Mouse (Mus musculus) lung, adult 2 months (tissue): ENCODE data around the gene Kctd6. TPM values are rescaled to one million over a fixed set of nuclear protein-coding genes. Genes with fewer than 3 reads are reported as not detected.
"Not testable (repeated sequence)": the region's sequence is repeated elsewhere in the genome, so short reads cannot be mapped to it uniquely, and the experiment has no call there.

ENCODE experiments used
- DNase-seq: peaks from one replicate; pipeline ENCODE4 v3.0.0; 2022
- H3K4me1 ChIP-seq: fragments of 200-500 bp; 2 replicates; pipeline ENCODE4 v1.6.1; 2011; ENCODE audit warnings: low read length; ENCODE audit not compliant: control insufficient read depth, insufficient read depth
- H3K4me3 ChIP-seq: fragments of 200-500 bp; replicated peaks from 2 replicates; pipeline ENCODE3; 2011; ENCODE audit warnings: low read depth, mild to moderate bottlenecking, control low read depth, low read length; ENCODE audit errors: extremely low read depth
- CTCF ChIP-seq: fragments of 200-500 bp; IDR thresholded peaks from 2 replicates; pipeline ENCODE4 v1.5.1; 2011; ENCODE audit warnings: mild to moderate bottlenecking, low read length, control low read depth; ENCODE audit not compliant: insufficient read depth
- POLR2A ChIP-seq: fragments of 200-500 bp; IDR thresholded peaks from 2 replicates; pipeline ENCODE4 v1.6.1; 2011; ENCODE audit warnings: low read depth, mild to moderate bottlenecking, control low read depth, low read length, borderline replicate concordance; ENCODE audit errors: extremely low read depth
- WGBS: fragments of 180-500 bp; shearing (Covaris S2); methylation state at CpG from one replicate; pipeline ENCODE4 v1.1.7; 2018; 5-methylcytosine and 5-hydroxymethylcytosine counted together
- polyA plus RNA-seq: library from polyadenylated mRNA; depleted of rRNA; stranded (reverse); fragments of >200 nt; gene quantifications from 2 replicates; pipeline ENCODE4 v1.2.3, GENCODE M21; 2012; rRNA removed

The Kctd6 gene
- polyA plus RNA-seq, 1 experiment, result 9.0 TPM

- WGBS, result 23% methylated on average over 3 of the region's 3 CpGs
- DNase-seq, result no peak
- Histone ChIP-seq H3K4me3 (no peak overlapping the region), H3K4me1 (no peaks in the 10 kb centered on the region; the same call in 1 of the 2 replicates)
- TF ChIP-seq POLR2A (no peak), CTCF (no peak)
Measured at GRCm38 (mm10) chr14:8258335-8258627, 44.3 kb downstream of the Kctd6 start.

- H3K4me3 ChIP-seq, result no peak overlapping the region
- no peaks in the 10 kb centered on the region; the same call in 1 of the 2 replicates for H3K4me1 ChIP-seq
- DNase-seq, result no peak
- no peak for TF ChIP-seq POLR2A
- TF ChIP-seq CTCF, result no peak
- WGBS, result 44% methylated on average over 3 of the region's 3 CpGs
Measured at GRCm38 (mm10) chr14:8258752-8259151, 44.8 kb downstream of the Kctd6 start.

GRCm38 (mm10) chr14:8259166-8259565 lies 45.2 kb downstream of the Kctd6 start, which contains the start of gene Acox2:
Acox2 (minus strand) TSS chr14:8259353.
- Histone ChIP-seq H3K4me1 (no peaks in the 10 kb centered on the region; the same call in 1 of the 2 replicates), H3K4me3 (no peak within 1 kb of the TSS)
- DNase-seq, result no peak
- TF ChIP-seq CTCF (no peak), POLR2A (no peak)
- 75% methylated on average over 3 of the region's 3 CpGs for WGBS

GRCm38 (mm10) chr14:8260214-8260613 lies 46.3 kb downstream of the Kctd6 start:
- DNase-seq, result no peak
- TF ChIP-seq POLR2A (no peak), CTCF (no peak)
- no peaks in the 10 kb centered on the region; the same call in 1 of the 2 replicates for H3K4me1 ChIP-seq
- WGBS, result 76% methylated on average over 5 of the region's 5 CpGs
- H3K4me3 ChIP-seq, result no peak overlapping the region

GRCm38 (mm10) chr14:8262242-8262641 lies 48.3 kb downstream of the Kctd6 start:
- 73% methylated on average over 1 of the region's 1 CpGs for WGBS
- Histone ChIP-seq H3K4me1 (no peaks in the 10 kb centered on the region; the same call in 1 of the 2 replicates), H3K4me3 (no peak overlapping the region)
- no peak for DNase-seq
- TF ChIP-seq CTCF, result no peak
- no peak for TF ChIP-seq POLR2A

- Histone ChIP-seq H3K4me3 (no peak overlapping the region), H3K4me1 (no peaks in the 10 kb centered on the region)
- 85% methylated on average over 1 of the region's 1 CpGs for WGBS
- DNase-seq, result no peak
- TF ChIP-seq POLR2A, result no peak
- no peak for TF ChIP-seq CTCF
Measured at GRCm38 (mm10) chr14:8264378-8264777, 50.4 kb downstream of the Kctd6 start.

- not testable (repeated sequence) for H3K4me3 ChIP-seq, H3K4me1 ChIP-seq, DNase-seq
- 81% methylated on average over 8 of the region's 8 CpGs for WGBS
Measured at GRCm38 (mm10) chr14:8271281-8271680, 57.3 kb downstream of the Kctd6 start.

Other genes starting within 250 kb of the Kctd6 start
- 1.5 and 1.9 TPM in 2 replicates for gene Dnase1l3, start 219.6 kb upstream of the Kctd6 start, polyA plus RNA-seq
- 7.6 and 13.2 TPM in 2 replicates for gene Abhd6, start 211.2 kb upstream of the Kctd6 start, polyA plus RNA-seq
- 6.1 and 8.2 TPM in 2 replicates for gene Rpp14, start 133.8 kb upstream of the Kctd6 start, polyA plus RNA-seq
- gene Pxk, start 115.9 kb upstream of the Kctd6 start, polyA plus RNA-seq, result 25.5 and 28.3 TPM in 2 replicates
- gene Pdhb, start 41.1 kb upstream of the Kctd6 start, polyA plus RNA-seq, result 30.3 and 53.1 TPM in 2 replicates
- gene Acox2, start 45.2 kb downstream of the Kctd6 start, polyA plus RNA-seq, result 12.7 and 24.4 TPM in 2 replicates
- gene Fam107a, start 103.9 kb downstream of the Kctd6 start, polyA plus RNA-seq, result 8.5 and 12.1 TPM in 2 replicates
- 4.3 and 5.1 TPM in 2 replicates for gene Oit1, start 164.6 kb downstream of the Kctd6 start, polyA plus RNA-seq